Mouse (Mus musculus) olfactory bulb, adult 2 months (tissue): ENCODE data around the gene Wdr72.

Experiments
- CTCF ChIP-seq: fragments of 200-500 bp; IDR thresholded peaks from 2 replicates; pipeline ENCODE4 v1.5.1; 2012; ENCODE audit warnings: low read depth, mild to moderate bottlenecking, low read length, moderate library complexity; ENCODE audit not compliant: insufficient read depth
- POLR2A ChIP-seq: fragments of 200-500 bp; IDR thresholded peaks from 2 replicates; pipeline ENCODE4 v1.6.1; 2012; ENCODE audit warnings: mild to moderate bottlenecking, low read depth, low read length, moderate library complexity; ENCODE audit not compliant: insufficient read depth

DNA sequence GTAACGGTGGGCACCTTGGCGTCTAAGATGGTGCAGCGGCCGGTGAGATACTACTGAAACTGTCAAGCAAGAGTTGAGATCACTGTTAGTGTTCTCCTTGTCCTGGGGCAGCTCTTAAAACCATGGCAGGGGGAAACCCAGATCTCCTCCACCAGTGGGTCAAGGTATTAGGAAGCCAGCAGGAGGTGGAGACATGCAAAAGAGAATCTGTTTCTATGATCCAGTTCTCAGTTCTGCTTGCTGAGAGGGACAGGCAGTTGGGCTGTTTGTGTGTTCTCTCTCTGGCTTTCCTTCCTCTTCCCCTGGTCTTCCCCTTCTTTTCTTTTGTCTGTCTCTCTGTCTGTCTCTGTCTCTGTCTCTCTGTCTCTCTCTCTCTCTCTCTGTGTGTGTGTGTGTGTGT lies 35.0 kb downstream of the Wdr72 start:
- TF ChIP-seq CTCF (no peak), POLR2A (no peak)
